Mouse (Mus musculus) gastrocnemius, postnatal 4 days (tissue): ENCODE data around the gene Xndc1. TPM values are rescaled to one million over a fixed set of nuclear protein-coding genes. Genes with fewer than 3 reads are reported as not detected.

Source experiments
- DNase-seq, 2 experiments: peaks; one replicate each; pipeline ENCODE4 v3.0.0; 2021 to 2022; ENCODE audit warnings: low spot score in 2 of 2, mixed read lengths in 2 of 2
- total RNA-seq, 2 experiments: library from RNA; stranded (reverse); gene quantifications; 2 replicates each; pipeline ENCODE4 v1.2.3; 2021

The Xndc1 gene
- total RNA-seq, 2 experiments from 2014 or later = 14.5 to 18.6 TPM

- DNase-seq = no peak
Measured at GRCm38 (mm10) chr7:102080311-102080710, 15.0 kb downstream of the Xndc1 start.

GRCm38 (mm10) chr7:102081784-102082183, 16.5 kb downstream of the Xndc1 start:
- no peak for DNase-seq

- DNase-seq = no peak
Measured at GRCm38 (mm10) chr7:102082816-102083215, 17.5 kb downstream of the Xndc1 start, which contains the start of gene Trpc2. Trpc2 (plus strand) TSS chr7:102083116.

- DNase-seq = no peak
Measured at GRCm38 (mm10) chr7:102084041-102084696, 18.9 kb downstream of the Xndc1 start.

- DNase-seq = no peak
Measured at GRCm38 (mm10) chr7:102087336-102087735, 22.0 kb downstream of the Xndc1 start.

- DNase-seq = no peak
Measured at GRCm38 (mm10) chr7:102099760-102100661, 34.7 kb downstream of the Xndc1 start.

- no peak for DNase-seq
Measured at GRCm38 (mm10) chr7:102100868-102101267, 35.6 kb downstream of the Xndc1 start.

GRCm38 (mm10) chr7:102101487-102101886, 36.2 kb downstream of the Xndc1 start, which contains the start of gene Art1:
Art1 (plus strand) TSS chr7:102101743.
- DNase-seq = no peak

GRCm38 (mm10) chr7:102102241-102102640, 36.9 kb downstream of the Xndc1 start:
- DNase-seq = no peak

- DNase-seq = no peak
Measured at GRCm38 (mm10) chr7:102102696-102103095, 37.4 kb downstream of the Xndc1 start.

GRCm38 (mm10) chr7:102103555-102103954, 38.2 kb downstream of the Xndc1 start:
- no peak for DNase-seq

GRCm38 (mm10) chr7:102104126-102104525, 38.8 kb downstream of the Xndc1 start:
- DNase-seq = no peak

- DNase-seq = peak in 1 of 2 experiments; percentile 15
Measured at GRCm38 (mm10) chr7:102106700-102107141, 41.4 kb downstream of the Xndc1 start.

GRCm38 (mm10) chr7:102108206-102108605, 42.9 kb downstream of the Xndc1 start:
- no peak for DNase-seq

GRCm38 (mm10) chr7:102109171-102109570, 43.9 kb downstream of the Xndc1 start, which contains the start of gene Art5:
Art5 (minus strand) TSS chr7:102109489.
- DNase-seq = no peak

- DNase-seq = no peak
Measured at GRCm38 (mm10) chr7:102109746-102110145, 44.4 kb downstream of the Xndc1 start.

GRCm38 (mm10) chr7:102113151-102113729, 47.9 kb downstream of the Xndc1 start:
- no peak for DNase-seq

GRCm38 (mm10) chr7:102116579-102117331, 51.4 kb downstream of the Xndc1 start, which contains the start of gene Chrna10:
Chrna10 (minus strand) TSS chr7:102116828.
- DNase-seq = no peak

- DNase-seq = no peak
Measured at GRCm38 (mm10) chr7:102117382-102117781, 52.1 kb downstream of the Xndc1 start.

- DNase-seq = no peak
Measured at GRCm38 (mm10) chr7:102120326-102120725, 55.0 kb downstream of the Xndc1 start.

- DNase-seq = no peak
Measured at GRCm38 (mm10) chr7:102132395-102132794, 67.1 kb downstream of the Xndc1 start.
